Mouse (Mus musculus) ES-E14 (cell line): ENCODE results near the gene Tmem171.

ENCODE experiments used
- HCFC1 ChIP-seq: IDR thresholded peaks from 2 replicates; pipeline ENCODE4 v1.6.1; 2012; ENCODE audit warnings: low read length, inconsistent platforms, borderline replicate concordance; ENCODE audit not compliant: insufficient read depth
- MAFK ChIP-seq: IDR thresholded peaks from 2 replicates; pipeline ENCODE4 v1.6.1; 2014; ENCODE audit warnings: mild to moderate bottlenecking, low read depth, low read length, inconsistent platforms; ENCODE audit not compliant: insufficient read depth
- ZC3H11A ChIP-seq: IDR thresholded peaks from 2 replicates; pipeline ENCODE4 v1.6.1; 2012; ENCODE audit warnings: low read depth, mild to moderate bottlenecking, inconsistent platforms, low read length, borderline replicate concordance
- ZNF384 ChIP-seq: IDR thresholded peaks from 2 replicates; pipeline ENCODE4 v1.6.1; 2012; ENCODE audit warnings: low read depth, low read length, inconsistent platforms

DNA sequence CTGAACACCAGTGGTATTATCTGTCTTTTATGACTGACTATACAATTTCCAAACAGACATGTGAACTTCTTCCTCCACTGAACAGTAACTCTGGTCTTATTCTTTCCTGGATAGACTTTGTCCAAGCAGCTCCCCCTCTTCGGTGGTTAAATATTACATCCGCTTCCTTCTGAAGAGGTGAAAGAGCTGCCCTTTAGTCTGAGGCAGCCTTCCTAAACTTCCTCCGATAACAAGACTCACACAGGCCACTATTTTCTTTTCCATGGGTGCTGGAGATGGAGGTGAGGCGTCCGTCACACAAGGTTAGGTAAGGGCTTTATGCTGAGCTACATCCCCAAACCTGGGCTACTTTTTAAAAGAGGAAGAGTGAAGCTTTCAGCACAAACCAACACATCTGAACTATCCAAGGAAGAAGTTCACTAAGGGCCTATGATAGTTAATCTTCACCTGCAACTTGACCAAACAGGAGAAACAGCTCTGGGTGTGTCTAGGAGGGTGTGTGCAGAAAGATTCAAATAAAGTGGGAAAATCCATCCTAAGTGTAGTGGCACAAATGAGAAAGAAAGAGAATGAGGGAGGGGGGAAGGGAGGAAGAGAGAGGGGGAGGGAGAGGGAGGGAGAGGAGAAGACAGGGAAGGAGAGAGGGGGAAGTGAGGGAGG lies 56.0 kb downstream of the Tmem171 start:
- TF ChIP-seq ZNF384 = no peak
- no peak for TF ChIP-seq MAFK
- no peak for TF ChIP-seq ZC3H11A
- no peak for TF ChIP-seq HCFC1
